Mouse (Mus musculus): ENCODE results near the gene Tada2b.

Gene Tada2b

DNA sequence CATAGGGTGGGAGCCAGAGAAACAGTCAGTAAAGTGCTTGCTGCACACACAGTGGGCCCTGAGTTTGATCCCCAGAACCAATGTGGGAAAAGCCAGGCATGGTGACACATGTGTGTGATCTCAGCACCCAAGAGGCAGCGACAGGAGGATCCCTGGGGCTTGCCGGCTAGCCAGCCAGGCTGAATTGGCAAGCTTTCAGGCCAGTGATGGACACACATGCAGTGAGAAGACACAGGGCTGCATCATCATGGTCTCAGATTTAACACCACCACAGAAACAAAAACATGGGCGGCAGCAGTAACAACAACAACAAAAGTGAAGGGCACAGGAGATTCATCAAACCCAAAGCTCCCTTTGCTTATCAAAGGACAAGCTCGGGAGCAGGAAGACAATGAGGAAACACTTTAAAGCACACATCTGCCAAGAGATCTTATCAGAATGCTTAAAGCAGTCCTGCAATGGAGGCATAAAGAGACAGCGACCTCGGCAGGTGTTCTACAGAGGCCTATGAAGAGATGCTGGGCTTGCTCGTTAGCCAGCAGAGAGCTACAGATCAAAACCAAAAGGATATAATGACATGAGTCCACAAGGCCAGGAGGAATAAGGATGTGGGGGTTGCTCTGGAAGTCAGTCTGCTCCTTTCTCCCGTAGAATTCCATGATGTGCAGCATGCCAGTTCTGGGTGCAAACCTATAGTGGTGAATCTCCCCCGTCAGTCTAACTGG lies 37.8 kb downstream of the Tada2b start:
- DNase-seq (ENCODE audit: low spot score in 2 of 2) = no peak

DNA sequence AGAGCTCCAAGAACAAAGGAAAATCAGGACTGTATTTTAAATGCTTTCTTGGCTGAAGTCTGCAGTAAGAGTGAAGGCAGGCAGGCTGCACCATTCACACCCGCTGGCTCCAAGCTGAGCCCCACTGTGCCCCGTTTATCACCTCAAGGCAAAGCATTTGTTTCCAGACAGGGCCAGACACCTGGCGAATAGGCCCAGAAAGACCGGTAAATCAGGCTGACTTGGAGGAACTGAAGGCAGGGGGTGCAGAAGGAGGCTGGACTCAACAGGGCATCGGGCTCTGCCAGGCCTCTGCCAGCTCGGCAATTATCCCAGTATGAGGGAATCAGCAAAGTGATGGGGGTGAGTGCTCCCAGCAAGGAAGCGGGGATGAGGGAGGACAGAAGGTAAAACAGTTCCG lies 39.1 kb downstream of the Tada2b start:
- DNase-seq (ENCODE audit: low spot score in 2 of 2) = no peak

DNA sequence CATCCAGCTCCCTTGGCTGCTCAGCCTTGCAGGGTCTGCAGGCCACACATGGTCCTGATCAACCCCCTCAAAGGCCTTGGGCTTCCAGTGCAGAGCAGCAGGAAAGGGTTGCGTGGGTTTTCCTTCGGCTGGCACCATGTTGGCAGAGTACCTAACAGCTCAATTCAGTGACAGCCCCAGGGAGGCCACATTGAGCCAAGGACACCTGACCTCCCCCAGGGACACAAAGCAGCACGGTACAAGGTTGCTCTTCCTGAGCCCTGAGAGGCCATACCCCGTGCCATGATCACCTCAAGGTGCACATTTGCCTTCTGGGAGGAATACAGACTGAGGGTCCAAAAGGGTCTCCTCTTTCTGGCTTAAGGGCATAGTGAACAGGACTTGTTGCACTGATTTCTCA lies 39.5 kb downstream of the Tada2b start:
- DNase-seq (ENCODE audit: low spot score in 2 of 2) = no peak

DNA sequence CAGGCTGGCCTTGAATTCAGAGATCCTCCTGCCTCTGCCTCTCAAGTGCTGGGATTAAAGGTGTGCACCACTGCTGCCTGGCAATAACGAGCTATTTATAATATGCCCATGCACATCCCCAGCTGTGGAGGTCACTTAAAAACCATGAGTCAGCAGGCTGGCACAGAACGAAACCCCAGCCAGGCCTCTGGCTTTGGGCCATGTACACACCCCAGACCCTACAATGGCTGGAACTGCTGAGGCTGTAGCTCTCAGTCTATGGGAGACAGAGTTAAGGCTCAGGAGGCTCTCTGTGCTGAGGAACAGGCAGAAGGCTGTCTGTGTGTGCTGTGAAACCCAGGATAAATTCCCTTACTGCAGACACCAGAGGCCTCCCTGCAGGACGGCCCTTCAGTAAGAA lies 43.3 kb downstream of the Tada2b start:
- DNase-seq (ENCODE audit: low spot score in 2 of 2) = no peak

DNA sequence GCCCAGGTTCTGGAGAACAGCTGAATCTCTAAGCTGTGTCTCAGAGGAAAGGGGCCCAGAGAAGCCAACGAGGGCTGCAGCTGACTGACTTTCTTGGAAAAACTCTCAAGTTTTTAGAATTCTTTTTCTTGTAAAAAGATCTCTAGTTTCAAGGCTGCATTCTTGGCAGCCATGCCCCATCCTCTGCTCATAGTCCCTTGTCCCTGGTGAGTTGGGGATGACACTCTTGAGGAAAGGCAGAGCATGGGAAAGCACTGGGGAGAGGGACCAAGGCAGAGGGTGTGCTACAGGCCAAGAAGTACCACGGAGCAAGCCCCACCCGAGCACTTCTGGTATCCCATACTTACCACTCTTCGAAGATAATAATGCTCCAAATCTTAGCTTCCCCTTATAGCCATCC lies 47.2 kb downstream of the Tada2b start:
- no peak for DNase-seq (ENCODE audit: low spot score in 2 of 2)

DNA sequence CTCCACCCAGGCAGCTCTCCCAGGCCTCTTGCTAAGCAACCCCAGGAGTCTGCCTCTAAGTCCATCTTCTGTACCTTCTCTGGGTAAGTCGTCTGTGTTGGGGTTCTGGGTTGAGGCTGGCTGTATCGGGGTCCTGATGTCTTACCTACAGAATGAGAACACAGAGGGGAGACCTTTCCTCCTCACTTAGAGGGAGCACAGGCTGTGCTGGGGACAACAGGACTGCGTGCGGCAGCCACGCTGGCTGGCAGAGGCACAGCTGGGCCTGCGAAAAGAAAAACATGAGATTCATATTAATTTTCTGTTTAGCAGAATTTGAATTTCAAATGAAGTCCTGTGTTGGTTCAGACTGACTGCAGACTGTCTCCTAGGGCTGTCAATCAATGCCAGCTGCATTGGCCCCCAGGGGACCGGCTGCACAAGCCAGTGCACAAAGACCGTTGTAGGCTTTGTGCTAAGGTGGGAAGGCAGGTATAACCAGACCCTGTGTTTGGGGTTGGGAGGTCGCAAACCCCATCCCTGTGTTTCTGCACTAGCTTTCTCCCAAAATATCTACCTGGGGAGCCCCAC lies 49.6 kb downstream of the Tada2b start:
- no peak for DNase-seq (ENCODE audit: low spot score in 2 of 2)

DNA sequence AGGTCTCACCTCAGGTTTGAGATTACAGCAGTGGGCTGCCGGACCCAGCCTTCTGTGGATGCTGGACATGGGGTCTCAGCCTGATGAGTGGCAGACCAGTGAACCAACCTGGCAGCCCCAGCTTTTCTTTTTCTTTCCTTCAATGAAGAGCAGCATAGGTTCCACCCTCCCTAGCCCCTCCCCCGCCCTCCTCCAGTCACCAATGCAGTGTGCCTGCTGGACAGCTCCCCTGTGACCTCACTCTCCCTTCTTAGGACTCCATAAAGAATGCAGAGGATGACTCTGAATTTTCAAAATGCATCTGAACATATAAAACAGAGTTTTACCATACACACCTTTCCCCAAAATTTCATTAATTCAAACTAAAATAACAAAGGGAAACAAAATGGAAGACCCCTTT lies 52.4 kb downstream of the Tada2b start:
- DNase-seq (ENCODE audit: low spot score in 2 of 2) = no peak

DNA sequence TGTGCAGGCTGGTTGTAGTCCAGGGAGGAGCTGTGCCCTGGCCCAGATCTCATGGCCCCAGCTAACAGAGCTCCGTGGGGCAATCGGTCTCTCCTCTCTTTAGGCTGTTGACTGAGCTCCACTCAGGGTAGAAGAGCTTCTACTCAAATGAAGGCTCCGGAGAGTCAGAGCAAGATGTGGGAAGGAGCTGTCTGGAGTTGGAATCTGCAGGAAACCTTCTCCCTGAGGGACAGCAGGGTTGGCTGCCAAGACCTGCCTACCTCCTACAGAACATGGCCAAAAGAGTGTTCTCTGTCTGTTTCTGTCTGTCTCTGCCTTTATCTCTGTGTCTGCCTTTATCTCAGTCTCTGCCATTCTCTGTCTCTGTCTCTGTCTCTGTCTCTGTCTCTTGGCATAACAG lies 54.5 kb downstream of the Tada2b start:
- no peak for DNase-seq (ENCODE audit: low spot score in 2 of 2)

DNA sequence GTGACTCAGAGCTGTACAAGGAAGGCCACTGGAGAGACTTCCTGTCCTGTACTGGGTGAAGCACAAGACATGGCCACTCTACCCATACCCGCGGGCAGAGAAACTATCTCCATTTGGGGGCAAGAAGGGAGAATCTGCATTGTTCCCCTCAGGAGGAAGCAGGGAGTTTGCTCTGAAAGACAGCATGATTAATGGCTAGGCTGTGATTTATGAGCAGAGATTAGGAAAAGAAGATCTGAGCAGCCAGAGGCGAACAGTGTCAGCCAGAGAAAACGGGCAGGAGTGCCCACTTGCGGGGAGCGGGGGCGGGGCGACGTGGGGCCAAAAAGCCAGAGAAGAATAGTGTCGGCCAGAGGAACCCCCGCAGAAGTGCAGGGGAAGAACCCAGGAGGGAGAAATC lies 56.3 kb downstream of the Tada2b start:
- no peak for DNase-seq (ENCODE audit: low spot score in 2 of 2)

DNA sequence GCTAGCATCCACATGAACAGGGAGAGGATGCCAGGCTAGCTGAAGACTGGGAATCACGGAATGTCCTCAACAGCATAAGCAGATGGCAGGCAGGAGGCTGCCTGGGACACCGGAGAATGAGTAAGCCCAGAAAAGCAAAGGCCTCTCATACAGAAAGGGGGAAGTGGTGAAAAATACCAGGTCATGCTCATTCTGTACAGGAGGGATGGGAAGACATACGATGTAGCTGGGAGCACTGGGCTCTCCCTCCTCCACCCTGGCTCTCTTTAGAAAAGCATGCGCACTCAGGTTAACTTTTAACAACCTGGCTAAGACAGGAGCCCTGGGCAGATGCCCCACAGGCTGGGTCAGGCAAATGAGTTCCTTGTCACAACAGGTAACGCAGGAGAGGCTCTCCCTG lies 57.7 kb downstream of the Tada2b start:
- DNase-seq (ENCODE audit: low spot score in 2 of 2) = peak; percentile 55 to 65

DNA sequence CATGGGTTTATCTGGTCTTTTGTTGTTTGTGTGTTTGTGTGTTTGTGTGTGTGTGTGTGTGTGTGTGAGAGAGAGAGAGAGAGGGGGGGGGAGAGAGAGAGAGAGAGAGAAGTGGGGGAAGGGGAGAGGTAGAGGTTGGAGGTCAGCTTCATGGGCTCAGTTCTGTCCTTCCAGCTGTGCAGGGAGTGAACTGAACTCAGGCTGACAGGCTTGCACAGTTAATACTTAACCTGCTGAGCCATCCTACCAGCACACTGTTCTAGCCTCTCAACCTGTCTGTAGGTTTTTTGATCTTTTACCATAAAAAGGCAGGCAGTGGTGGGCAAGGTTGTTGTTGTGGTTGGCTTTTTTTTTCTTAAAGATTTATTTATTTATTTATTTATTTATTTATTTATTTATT lies 59.4 kb downstream of the Tada2b start:
- no peak for DNase-seq (ENCODE audit: low spot score in 2 of 2)

Measured in frontal cortex, postnatal 36 days (tissue).